Mouse (Mus musculus) midbrain, embryonic 10.5 days (tissue): ENCODE results near the gene Chrna3. TPM values are rescaled to one million over a fixed set of nuclear protein-coding genes. Genes with fewer than 3 reads are reported as not detected.

Source experiments
- DNase-seq: peaks from one replicate; pipeline ENCODE4 v3.0.0-alpha.2; 2017; ENCODE audit warnings: low spot score
- H3K27ac ChIP-seq: fragments of 300-500 bp; sonication (generic); replicated peaks from 2 replicates; pipeline ENCODE4 v1.5.1; 2016; ENCODE audit warnings: mild to moderate bottlenecking
- H3K27me3 ChIP-seq: fragments of 300-500 bp; sonication (generic); 2 replicates; pipeline ENCODE4 v1.6.1; 2016; ENCODE audit warnings: low read depth, mild to moderate bottlenecking; ENCODE audit not compliant: poor library complexity, severe bottlenecking
- H3K36me3 ChIP-seq: fragments of 300-500 bp; sonication (generic); 2 replicates; pipeline ENCODE4 v1.6.1; 2016; ENCODE audit warnings: mild to moderate bottlenecking, moderate library complexity
- H3K4me1 ChIP-seq: fragments of 300-500 bp; sonication (generic); 2 replicates; pipeline ENCODE4 v1.6.1; 2016
- H3K4me3 ChIP-seq: fragments of 300-500 bp; sonication (generic); 2 replicates; pipeline ENCODE4 v1.5.1; 2016; ENCODE audit warnings: mild to moderate bottlenecking, moderate library complexity
- H3K9me3 ChIP-seq: fragments of 300-500 bp; sonication (generic); replicated peaks from 2 replicates; pipeline ENCODE4 v1.6.1; 2016; ENCODE audit warnings: mild to moderate bottlenecking
- WGBS: fragments of 180-500 bp; shearing (Covaris S2); methylation state at CpG from one replicate; pipeline ENCODE4 v1.1.7; 2016; 5-methylcytosine and 5-hydroxymethylcytosine counted together
- polyA plus RNA-seq: library from polyadenylated mRNA; unstranded; fragments of >200 nt; fragmentation: Nextera tagmentation; extraction: Ambion mirVana; gene quantifications from 2 replicates; pipeline ENCODE4 v1.2.1, GENCODE M21; 2016

The Chrna3 gene
- 8.2 and 8.8 TPM in 2 replicates for polyA plus RNA-seq

GRCm38 (mm10) chr9:55026275-55026663, at the start of gene Chrna3:
Gene Chrna3 (minus strand): TSS chr9:55026562.
- peak within 1 kb of the TSS; percentile 62 for H3K4me3 ChIP-seq
- H3K27ac ChIP-seq = peak within 1 kb of the TSS; percentile 80
- H3K36me3 ChIP-seq = no peaks in the 10 kb centered on the region
- H3K27me3 ChIP-seq = peaks cover 42% of the 10 kb centered on the region
- DNase-seq = peak; percentile 65
- H3K4me1 ChIP-seq = peaks cover 33% of the 10 kb centered on the region
- H3K9me3 ChIP-seq = no peaks in the 10 kb centered on the region
- 1% methylated on average over 39 of the region's 39 CpGs for WGBS

- DNase-seq = no peak
- Histone ChIP-seq H3K4me1 (peaks cover 33% of the 10 kb centered on the region), H3K9me3 (no peaks in the 10 kb centered on the region), H3K36me3 (no peaks in the 10 kb centered on the region), H3K27ac (peak overlapping the region; percentile 68), H3K4me3 (no peak overlapping the region), H3K27me3 (no peaks in the 10 kb centered on the region; the same call in 1 of the 2 replicates)
- 44% methylated on average over 5 of the region's 5 CpGs for WGBS
Measured at GRCm38 (mm10) chr9:55067965-55068265, 41.6 kb upstream of the Chrna3 start.

- no peaks in the 10 kb centered on the region for H3K9me3 ChIP-seq
- peaks cover 33% of the 10 kb centered on the region for H3K4me1 ChIP-seq
- no peaks in the 10 kb centered on the region; the same call in 1 of the 2 replicates for H3K27me3 ChIP-seq
- H3K4me3 ChIP-seq = no peak overlapping the region
- H3K36me3 ChIP-seq = no peaks in the 10 kb centered on the region
- WGBS = 19% methylated on average over 8 of the region's 8 CpGs
- peak overlapping the region; percentile 68 for H3K27ac ChIP-seq
- peak; percentile 62 for DNase-seq
Measured at GRCm38 (mm10) chr9:55067260-55067964, 41.0 kb upstream of the Chrna3 start.

DNA sequence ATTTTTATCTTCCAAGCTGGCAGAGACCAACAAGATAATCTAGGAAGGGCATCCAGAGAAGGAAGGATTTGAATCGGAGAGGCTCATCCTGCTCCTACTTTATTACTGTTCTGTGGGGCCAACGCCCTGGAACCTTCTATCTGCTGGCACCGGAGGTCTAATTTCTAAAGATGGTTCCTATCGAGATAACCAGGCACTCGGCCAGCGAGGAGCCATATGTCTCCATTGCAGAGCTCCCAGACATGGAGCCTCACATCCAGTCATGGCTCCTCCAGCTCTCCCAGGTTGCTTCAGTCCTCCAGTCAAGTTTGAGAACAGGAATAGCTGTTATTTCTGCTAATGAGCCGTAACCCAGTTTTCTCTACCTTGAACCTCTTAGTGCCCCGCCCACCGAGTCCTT, 38.9 kb upstream of the Chrna3 start:
- WGBS = 92% methylated on average over 9 of the region's 9 CpGs

DNA sequence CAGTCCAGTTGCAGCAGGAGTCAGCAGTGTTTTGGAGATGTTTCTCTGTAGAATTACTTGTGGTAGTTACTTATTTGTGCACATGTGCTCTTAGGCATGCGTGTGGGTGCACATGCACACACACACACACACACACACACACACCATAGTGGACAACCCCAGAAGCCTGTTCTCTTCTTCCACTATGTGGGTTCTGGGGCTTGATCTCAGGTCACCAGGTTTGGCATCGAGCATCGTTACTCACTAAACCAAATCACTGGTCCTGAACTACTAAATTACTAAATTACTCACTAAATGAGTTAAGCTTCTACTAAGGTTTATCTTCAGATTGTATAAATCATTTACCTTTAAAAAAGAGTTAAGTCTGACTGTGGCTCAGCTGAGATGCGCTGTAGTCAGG, 31.7 kb upstream of the Chrna3 start:
- H3K27me3 ChIP-seq = no peaks in the 10 kb centered on the region
- no peak overlapping the region for H3K4me3 ChIP-seq
- H3K36me3 ChIP-seq = no peaks in the 10 kb centered on the region
- DNase-seq = no peak
- no peak overlapping the region for H3K27ac ChIP-seq
- no peaks in the 10 kb centered on the region for H3K9me3 ChIP-seq
- no peaks in the 10 kb centered on the region; the same call in 1 of the 2 replicates for H3K4me1 ChIP-seq
- 89% methylated on average over 4 of the region's 4 CpGs for WGBS

More for the DNA sequence above, 38.9 kb upstream of the Chrna3 start:
- H3K4me3 ChIP-seq = no peak overlapping the region
- H3K27ac ChIP-seq = no peak overlapping the region
- H3K4me1 ChIP-seq = peaks cover 33% of the 10 kb centered on the region
- no peaks in the 10 kb centered on the region; the same call in 1 of the 2 replicates for H3K27me3 ChIP-seq
- H3K36me3 ChIP-seq = no peaks in the 10 kb centered on the region
- no peaks in the 10 kb centered on the region for H3K9me3 ChIP-seq
- no peak for DNase-seq

DNA sequence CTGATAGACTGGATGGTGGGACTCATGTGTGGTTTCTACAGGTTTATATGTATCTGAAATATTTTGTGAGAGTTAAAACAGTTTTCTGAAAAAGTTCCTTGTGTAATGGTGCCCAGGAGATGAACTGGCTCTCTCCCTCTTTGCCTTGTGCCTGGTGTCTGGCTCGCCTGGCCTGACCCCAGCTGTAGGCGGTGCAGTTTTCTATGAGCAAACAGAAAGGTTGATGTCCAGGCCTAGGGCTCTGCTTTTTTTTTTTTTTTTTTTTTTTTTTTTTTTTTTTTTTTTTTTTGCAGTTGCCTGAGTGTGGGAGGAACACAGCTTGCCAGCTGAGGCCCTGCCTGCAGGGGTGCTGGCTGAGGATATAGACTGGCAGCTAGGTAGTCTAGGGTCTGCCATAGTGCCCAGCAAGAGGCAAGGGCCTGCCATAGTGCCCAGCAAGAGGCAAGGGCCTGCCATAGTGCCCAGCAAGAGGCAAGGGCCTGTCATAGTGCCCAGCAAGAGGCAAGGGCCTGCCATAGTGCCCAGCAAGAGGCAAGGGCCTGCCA, 29.1 kb upstream of the Chrna3 start:
- no peaks in the 10 kb centered on the region for H3K27me3 ChIP-seq
- WGBS = 87% methylated on average over 2 of the region's 2 CpGs
- no peaks in the 10 kb centered on the region for H3K36me3 ChIP-seq
- H3K27ac ChIP-seq = no peak overlapping the region
- no peaks in the 10 kb centered on the region; the same call in 1 of the 2 replicates for H3K4me1 ChIP-seq
- DNase-seq = no peak
- no peak overlapping the region for H3K4me3 ChIP-seq
- H3K9me3 ChIP-seq = no peaks in the 10 kb centered on the region

DNA sequence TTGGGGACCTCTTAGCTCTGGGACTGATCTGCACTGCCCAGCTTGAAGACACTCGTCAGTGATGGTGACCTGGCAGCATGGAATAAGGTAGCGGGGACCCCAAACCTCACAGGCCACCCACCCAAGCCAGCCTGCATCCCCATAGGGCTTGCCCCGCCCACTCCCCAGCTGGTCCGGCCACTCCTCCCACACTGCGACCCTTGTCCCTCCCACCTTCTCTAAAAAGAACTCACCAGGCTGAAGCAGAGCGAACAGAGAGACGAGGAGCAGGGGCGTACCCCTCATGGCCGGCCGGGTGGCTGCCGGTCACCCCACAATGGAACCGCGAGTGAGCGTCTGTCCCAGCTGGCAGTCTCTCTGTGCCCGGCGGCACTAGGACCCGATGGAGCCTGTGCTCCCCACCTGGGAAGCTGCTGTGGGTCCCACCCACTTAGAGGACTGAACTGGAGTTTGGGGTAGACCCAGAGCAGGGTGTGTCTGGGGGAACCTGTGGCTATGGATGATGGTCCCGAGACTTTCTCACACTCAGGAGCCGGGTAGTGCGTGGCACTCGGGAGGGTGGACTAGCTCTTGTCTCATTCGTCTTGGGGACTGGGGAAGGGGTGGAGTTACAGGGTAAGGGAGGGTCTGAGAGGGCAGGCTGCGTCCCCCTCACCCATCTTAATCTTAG, 22.0 kb upstream of the Chrna3 start, which contains the start of gene Chrnb4:
Chrnb4 (minus strand) TSS at position 569 of the 670 bp plus-strand sequence.
- under 1% methylated on average over 23 of the region's 23 CpGs for WGBS
- Histone ChIP-seq H3K4me3 (peak within 1 kb of the TSS; percentile 66), H3K36me3 (no peaks in the 10 kb centered on the region), H3K27ac (peak within 1 kb of the TSS; percentile 75), H3K9me3 (no peaks in the 10 kb centered on the region), H3K4me1 (peaks cover 33% of the 10 kb centered on the region), H3K27me3 (peaks cover 21% of the 10 kb centered on the region)
- DNase-seq = peak; percentile 48

DNA sequence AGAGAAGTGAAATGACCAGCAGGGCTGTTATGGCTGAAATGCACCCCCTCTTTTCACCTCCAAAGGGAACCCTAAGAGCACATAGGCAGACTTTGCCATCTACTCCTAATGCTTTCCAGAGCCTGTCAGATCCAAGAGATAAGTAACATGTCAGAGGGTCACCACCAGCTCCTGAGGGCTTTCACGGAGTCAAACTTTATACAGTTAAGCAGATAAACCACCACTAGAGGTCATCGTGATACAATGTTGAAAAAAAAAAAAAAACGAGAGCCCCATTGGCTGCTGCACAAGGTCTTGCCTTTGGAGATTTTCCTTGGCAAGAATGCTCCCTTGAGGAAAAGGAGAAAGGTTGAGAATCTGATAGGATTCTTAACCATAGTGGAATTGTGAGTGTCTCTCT, 20.4 kb upstream of the Chrna3 start:
- WGBS = 1% methylated on average over 3 of the region's 3 CpGs
- DNase-seq = no peak
- H3K4me3 ChIP-seq = no peak overlapping the region

DNA sequence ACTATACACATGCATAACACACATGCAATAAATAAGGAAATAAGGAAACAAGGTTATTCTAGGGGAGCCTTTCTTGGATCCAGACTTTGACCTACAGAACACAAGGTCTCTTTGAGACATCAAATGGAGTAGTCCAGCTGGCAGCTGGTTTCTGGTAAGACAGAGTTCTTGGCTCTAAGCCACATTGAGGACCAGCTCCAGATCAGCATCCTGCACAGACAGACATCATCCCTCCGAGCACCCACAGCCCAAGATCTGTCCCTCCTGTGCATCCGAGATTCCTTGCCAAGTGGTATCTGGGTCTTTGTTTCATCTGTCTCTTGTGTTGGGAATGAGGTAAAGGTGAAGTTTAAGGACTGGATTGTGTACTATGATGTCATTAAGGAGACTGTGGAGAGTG, 18.6 kb upstream of the Chrna3 start:
- H3K27ac ChIP-seq = no peak overlapping the region
- no peaks in the 10 kb centered on the region for H3K36me3 ChIP-seq
- whole genome bisulfite sequencing = 81% methylated on average over 2 of the region's 2 CpGs
- peaks cover 21% of the 10 kb centered on the region for H3K27me3 ChIP-seq
- H3K4me1 ChIP-seq = peaks cover 34% of the 10 kb centered on the region
- no peak for DNase-seq
- H3K9me3 ChIP-seq = no peaks in the 10 kb centered on the region
- H3K4me3 ChIP-seq = no peak overlapping the region

More for the DNA sequence above, 20.4 kb upstream of the Chrna3 start:
- peaks cover 21% of the 10 kb centered on the region for H3K27me3 ChIP-seq
- no peak overlapping the region for H3K27ac ChIP-seq
- no peaks in the 10 kb centered on the region for H3K9me3 ChIP-seq
- peaks cover 33% of the 10 kb centered on the region for H3K4me1 ChIP-seq
- H3K36me3 ChIP-seq = no peaks in the 10 kb centered on the region

DNA sequence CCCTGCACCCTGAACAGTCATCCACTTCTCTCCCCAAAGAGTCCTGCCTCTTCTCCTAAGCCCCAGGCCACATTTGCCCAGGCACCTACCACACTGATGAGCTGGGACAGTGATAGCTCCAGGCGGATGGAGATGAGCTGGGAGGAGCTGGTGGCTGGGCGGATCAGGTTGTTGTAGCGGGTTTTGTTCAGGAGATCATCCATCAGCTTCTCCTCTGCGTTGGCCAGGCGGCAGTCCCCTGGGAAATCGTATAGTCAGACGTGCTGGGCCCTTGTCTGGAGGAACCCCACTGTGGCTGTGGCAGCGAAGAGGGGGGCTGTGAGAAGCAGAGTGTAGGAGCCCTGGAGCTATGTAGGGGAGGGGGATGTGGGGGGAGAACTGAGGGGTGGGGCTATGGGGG, 17.3 kb upstream of the Chrna3 start:
- peaks cover 29% of the 10 kb centered on the region for H3K4me1 ChIP-seq
- 17% methylated on average over 8 of the region's 8 CpGs for WGBS
- peaks cover 21% of the 10 kb centered on the region for H3K27me3 ChIP-seq
- no peaks in the 10 kb centered on the region for H3K9me3 ChIP-seq
- 0 out of 2 replicates have a peak overlapping the region, but pooled peaks have one; percentile 20 for H3K27ac ChIP-seq
- DNase-seq = no peak
- H3K4me3 ChIP-seq = peak overlapping the region; percentile 9; the same call in 1 of the 2 replicates
- no peaks in the 10 kb centered on the region for H3K36me3 ChIP-seq

DNA sequence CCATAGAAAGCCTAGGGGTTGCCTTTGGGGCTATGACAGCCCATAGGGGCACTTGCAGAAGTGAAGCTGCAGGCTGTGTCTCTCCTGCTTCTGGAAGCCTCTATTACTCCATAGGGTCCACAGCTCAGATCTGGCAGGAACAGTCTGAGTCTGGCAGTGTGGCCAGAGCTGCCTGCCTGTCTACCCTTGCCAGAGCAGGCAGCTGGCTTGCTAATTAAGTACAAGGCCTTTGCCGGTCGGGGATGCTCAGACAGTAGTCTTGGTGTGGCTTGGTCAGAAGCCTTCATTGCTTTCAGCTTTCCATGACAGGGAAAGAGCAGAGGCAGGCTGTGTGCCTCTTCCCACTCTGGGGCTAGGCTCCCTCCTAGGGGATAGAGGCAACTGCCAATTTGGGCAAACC, 15.0 kb upstream of the Chrna3 start:
- WGBS = 78% methylated on average over 2 of the region's 2 CpGs
- no peaks in the 10 kb centered on the region for H3K9me3 ChIP-seq
- no peak overlapping the region for H3K4me3 ChIP-seq
- H3K27me3 ChIP-seq = peaks cover 10% of the 10 kb centered on the region; the same call in 1 of the 2 replicates
- no peak overlapping the region for H3K27ac ChIP-seq
- no peaks in the 10 kb centered on the region for H3K36me3 ChIP-seq
- no peak for DNase-seq
- H3K4me1 ChIP-seq = peaks cover 13% of the 10 kb centered on the region

DNA sequence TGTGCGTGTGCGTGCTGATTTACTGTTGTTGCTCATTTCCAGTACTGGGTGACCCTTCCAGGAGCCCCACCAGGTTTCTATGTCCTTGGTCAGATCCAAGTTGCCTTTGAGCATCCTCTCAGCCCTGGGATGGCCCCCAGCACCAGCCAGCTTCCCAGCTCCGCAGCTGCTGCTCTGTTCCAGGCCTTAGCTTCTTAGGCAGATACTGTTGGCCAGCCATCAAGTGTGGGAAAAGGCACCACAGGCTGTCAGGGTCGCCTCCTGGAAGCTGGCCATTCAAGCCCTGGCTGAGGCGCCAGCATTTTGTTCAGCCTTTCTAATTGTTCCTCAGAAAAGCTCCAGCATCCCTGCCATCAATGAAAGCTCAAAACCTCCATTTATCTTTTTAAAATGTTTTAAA, 13.6 kb upstream of the Chrna3 start:
- 73% methylated on average over 5 of the region's 5 CpGs for WGBS

GRCm38 (mm10) chr9:55038948-55039347, 12.6 kb upstream of the Chrna3 start:
- Histone ChIP-seq H3K4me1 (peaks cover 7% of the 10 kb centered on the region), H3K9me3 (no peaks in the 10 kb centered on the region), H3K27ac (no peak overlapping the region), H3K36me3 (0 out of 2 replicates have a peak, but pooled peaks cover 5% of the 10 kb centered on the region), H3K27me3 (no peaks in the 10 kb centered on the region), H3K4me3 (no peak overlapping the region)
- DNase-seq = no peak
- 92% methylated on average over 8 of the region's 8 CpGs for WGBS

More for the DNA sequence above, 13.6 kb upstream of the Chrna3 start:
- DNase-seq = no peak
- no peaks in the 10 kb centered on the region for H3K9me3 ChIP-seq
- peaks cover 1% of the 10 kb centered on the region; the same call in 1 of the 2 replicates for H3K27me3 ChIP-seq
- H3K36me3 ChIP-seq = 0 out of 2 replicates have a peak, but pooled peaks cover under 1% of the 10 kb centered on the region
- H3K4me1 ChIP-seq = peaks cover 13% of the 10 kb centered on the region
- no peak overlapping the region for H3K4me3 ChIP-seq
- no peak overlapping the region for H3K27ac ChIP-seq
